Mouse (Mus musculus) fibroblast of lung, adult 2 months (primary cell): ENCODE measurements around the gene Malsu1.

ENCODE experiments used
- DNase-seq: peaks from one replicate; pipeline ENCODE4 v3.0.0-alpha.2; 2011; ENCODE audit warnings: low read depth

Gene Malsu1

GRCm38 (mm10) chr6:49073304-49074116, at the start of gene Malsu1:
Malsu1 (plus strand) TSS chr6:49073795.
- peak; percentile 85 for DNase-seq

GRCm38 (mm10) chr6:49025290-49025689, 48.3 kb upstream of the Malsu1 start:
- no peak for DNase-seq

- DNase-seq, result no peak
Observed at GRCm38 (mm10) chr6:49026496-49026895, 47.1 kb upstream of the Malsu1 start.

- DNase-seq, result no peak
Observed at GRCm38 (mm10) chr6:49028019-49028418, 45.6 kb upstream of the Malsu1 start.

DNA sequence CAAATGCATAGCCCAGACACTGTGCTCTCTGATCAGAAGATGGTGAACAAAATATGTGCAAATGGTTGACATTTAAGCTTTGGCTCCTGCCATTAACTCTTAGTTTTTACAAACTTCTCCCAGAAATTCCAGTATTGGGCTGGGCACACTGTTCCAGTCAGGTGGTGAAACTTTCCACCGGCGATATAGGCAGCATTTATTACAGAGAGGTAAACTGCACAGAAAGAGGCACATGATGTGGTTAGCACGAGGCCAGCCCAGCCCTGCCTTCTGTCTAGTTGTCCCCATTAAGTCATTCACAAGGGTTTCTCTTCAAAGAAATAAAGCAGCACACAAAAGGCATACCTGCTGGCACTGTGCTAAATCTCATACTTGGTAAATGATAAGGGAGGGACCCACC, 44.9 kb upstream of the Malsu1 start:
- no peak for DNase-seq

GRCm38 (mm10) chr6:49031230-49031629, 42.4 kb upstream of the Malsu1 start:
- no peak for DNase-seq

GRCm38 (mm10) chr6:49032783-49033182, 40.8 kb upstream of the Malsu1 start:
- DNase-seq, result no peak

DNA sequence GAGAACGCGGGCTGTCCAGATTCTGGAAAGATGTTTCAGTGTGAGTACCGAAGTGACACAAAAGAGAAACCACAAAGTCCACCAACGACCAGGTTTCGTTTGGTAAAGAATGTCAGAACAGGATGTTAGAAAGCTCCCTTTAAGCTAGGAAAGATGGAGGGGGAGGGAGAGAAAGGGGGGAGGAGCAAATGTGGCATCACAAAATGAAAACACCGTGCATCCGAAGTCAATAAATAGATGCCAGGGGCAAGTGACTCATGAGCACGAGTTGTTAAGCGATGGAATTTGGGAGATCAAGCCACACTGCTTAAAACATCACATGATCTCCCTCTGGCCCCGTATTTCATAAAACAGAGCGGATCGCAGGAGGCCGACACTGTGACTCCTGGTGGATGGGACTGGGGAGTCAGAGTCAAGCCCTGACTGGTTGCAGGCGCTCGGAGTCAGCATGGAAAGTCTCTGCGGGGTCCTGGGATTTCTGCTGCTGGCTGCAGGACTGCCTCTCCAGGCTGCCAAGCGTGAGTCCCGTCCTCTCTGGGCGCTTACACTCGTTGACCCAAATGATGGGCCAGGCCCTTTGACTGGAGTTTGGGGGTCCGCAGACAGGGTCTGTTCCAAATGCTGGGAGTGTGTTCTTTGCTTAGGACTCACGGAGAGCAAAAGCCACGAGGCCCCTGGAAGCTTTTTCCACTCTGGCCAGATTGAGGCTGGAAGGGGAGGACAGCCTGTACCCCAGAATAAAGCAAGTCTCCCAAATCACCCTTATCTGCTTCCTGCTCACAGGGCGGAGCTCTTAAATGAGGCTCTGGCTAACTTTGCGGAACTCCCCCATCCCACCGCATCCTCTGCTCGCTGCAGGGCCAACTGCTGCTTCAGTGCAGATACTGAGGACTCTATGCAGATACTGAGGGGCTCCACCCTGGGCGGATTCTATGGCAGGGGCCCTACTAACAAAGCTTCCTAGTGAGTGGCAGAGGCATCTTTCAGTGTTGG, 37.0 kb upstream of the Malsu1 start, which contains the start of gene Gpnmb:
Gpnmb (plus strand) TSS at position 272 of the 993 bp plus-strand sequence.
- peak; percentile 40 for DNase-seq

- DNase-seq, result no peak
Observed at GRCm38 (mm10) chr6:49037268-49037662, 36.3 kb upstream of the Malsu1 start.

- peak; percentile 48 for DNase-seq
Observed at GRCm38 (mm10) chr6:49039470-49040180, 34.0 kb upstream of the Malsu1 start.

GRCm38 (mm10) chr6:49046502-49046901, 27.1 kb upstream of the Malsu1 start:
- no peak for DNase-seq

- no peak for DNase-seq
Observed at GRCm38 (mm10) chr6:49046976-49047375, 26.6 kb upstream of the Malsu1 start.

DNA sequence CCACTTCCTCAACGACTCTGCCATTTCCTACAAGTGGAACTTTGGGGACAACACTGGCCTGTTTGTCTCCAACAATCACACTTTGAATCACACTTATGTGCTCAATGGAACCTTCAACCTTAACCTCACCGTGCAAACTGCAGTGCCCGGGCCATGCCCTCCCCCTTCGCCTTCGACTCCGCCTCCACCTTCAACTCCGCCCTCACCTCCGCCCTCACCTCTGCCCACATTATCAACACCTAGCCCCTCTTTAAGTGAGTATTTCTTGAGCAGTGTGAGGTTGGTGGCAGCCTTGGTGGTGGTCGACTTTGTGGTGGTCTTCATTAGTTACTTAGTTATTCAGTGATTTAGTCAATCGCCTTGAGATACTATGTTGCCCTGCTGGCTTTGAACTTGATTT, 25.7 kb upstream of the Malsu1 start:
- no peak for DNase-seq

- DNase-seq, result no peak
Observed at GRCm38 (mm10) chr6:49048395-49048794, 25.2 kb upstream of the Malsu1 start.

DNA sequence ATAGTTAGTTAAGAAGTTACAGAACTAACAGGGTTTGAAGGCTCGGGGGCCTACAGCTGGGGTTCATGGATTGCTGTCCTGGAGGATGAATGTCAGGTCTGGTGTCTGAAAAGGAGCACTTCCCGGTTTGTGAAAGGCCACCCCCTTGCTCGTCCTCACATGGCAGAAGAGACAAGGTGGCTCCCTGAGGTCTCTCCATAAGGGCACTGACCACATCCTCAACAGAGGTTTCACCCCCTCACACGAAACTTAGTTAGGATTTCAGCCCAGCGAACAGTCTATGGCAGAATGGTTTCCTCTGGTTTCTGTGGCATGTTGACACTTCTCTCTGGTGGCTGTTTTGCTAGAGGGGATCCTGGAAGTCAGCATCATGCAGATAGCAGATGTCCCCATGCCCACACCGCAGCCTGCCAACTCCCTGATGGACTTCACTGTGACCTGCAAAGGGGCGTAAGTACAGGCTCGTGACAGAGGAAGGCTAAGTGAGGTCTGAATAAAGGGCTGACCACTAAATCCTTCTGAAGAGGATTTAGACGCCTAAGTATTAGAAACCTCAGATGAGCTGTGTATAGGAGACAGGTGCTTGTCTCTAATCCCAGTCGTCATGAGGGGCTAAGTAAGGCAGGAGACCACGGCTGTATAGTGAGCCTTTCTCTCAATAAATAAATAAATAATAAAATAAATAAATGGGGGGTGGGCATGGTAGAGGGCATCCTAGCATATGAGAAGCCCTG, 22.8 kb upstream of the Malsu1 start:
- DNase-seq, result no peak

- no peak for DNase-seq
Observed at GRCm38 (mm10) chr6:49052191-49052590, 21.4 kb upstream of the Malsu1 start.

DNA sequence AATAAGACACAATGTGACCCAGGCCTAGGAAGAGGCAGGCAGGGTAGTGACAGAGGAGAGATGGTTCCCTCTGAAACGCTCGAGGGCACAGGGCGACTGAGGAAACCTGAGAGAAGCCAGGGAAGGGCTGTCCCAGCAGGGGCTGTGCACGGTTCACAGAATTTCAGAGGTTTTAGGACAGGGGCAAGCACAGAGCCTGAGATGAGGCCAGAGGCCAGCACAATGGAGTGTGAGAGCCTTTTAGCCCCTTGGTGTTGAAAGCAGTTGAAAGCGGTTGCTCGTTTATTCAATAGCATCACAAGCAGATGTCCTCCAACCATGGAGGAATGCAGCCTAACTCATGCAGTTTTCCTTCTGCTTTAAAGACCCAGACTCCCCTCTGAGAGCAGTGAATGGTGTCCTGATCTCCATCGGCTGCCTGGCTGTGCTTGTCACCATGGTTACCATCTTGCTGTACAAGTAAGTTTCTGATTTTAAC, 18.3 kb upstream of the Malsu1 start:
- no peak for DNase-seq

GRCm38 (mm10) chr6:49056009-49056408, 17.6 kb upstream of the Malsu1 start:
- DNase-seq, result no peak

- DNase-seq, result no peak
Observed at GRCm38 (mm10) chr6:49057053-49058021, 16.3 kb upstream of the Malsu1 start.

GRCm38 (mm10) chr6:49068361-49068760, 5.2 kb upstream of the Malsu1 start:
- DNase-seq, result no peak
